Mouse (Mus musculus) gastrocnemius, postnatal 25 days (tissue): Measurements from ENCODE around the gene Cox4i2. TPM values are rescaled to one million over a fixed set of nuclear protein-coding genes. Genes with fewer than 3 reads are reported as not detected.

Experiments
- DNase-seq: peaks from one replicate; pipeline ENCODE4 v3.0.0; 2022
- total RNA-seq, 2 experiments: library from RNA; stranded (reverse); gene quantifications; 1 replicate in 1 of 2; 2 replicates in 1 of 2; pipeline ENCODE4 v1.2.3; 2021

Gene Cox4i2
- total RNA-seq, 2 experiments from 2014 or later = 2.2 to 2.7 TPM

DNA sequence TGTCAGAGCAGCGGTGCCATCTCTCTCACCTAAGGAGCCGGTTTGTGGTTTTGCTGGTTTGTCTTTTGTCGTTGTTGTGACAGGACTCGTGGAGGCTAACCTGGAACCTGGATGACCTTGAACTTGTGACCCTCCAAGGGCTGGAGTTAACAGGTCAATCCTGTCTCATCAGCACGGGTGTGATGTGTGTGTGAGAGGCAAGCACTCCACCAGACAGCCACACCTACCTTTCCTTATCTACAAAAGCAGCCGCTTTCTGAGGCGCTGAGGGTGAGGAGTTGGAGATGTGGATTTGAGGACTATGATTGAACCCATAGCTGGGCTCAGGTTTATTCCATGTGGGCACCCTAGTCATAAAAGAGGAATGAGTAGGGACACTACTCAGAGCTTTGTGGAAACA, 15.7 kb downstream of the Cox4i2 start:
- no peak for DNase-seq

DNA sequence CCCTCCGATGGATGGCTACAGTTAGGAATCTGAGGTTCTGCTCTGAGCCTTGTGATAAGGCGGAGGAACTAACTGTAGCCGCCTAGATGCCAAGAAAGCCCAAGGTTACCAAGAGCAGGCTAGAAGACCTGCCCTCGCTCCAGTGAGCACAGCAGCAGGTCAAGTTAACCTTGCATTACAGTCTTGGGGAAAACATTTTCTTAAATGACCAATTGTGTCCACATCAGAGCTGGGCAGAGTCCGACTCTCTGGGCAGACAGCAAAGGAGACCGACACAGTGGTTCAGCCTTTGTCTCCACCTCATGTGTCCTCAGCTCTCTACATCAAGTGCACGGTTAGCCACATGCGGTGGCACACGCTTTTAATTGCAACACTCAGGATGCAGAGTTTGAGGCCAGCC, 17.6 kb downstream of the Cox4i2 start:
- DNase-seq = no peak

DNA sequence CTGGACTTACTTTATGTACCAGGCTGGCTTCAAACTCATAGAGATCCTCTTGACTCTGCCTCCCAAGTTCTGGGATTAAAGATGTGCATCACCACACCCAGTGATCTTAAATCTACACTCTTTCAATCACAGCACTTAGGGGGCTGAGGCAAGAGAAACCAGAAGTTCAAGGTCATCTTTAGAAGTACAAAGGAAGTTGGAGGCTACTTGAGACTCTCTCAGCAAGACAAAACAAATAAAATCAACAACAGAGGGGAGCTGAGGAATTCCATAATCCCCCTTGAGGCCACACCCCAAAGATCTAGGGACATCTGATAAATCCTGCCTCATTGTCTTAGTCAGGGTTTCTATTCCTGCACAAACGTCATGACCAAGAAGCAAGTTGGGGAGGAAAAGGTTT, 18.3 kb downstream of the Cox4i2 start:
- DNase-seq = no peak

DNA sequence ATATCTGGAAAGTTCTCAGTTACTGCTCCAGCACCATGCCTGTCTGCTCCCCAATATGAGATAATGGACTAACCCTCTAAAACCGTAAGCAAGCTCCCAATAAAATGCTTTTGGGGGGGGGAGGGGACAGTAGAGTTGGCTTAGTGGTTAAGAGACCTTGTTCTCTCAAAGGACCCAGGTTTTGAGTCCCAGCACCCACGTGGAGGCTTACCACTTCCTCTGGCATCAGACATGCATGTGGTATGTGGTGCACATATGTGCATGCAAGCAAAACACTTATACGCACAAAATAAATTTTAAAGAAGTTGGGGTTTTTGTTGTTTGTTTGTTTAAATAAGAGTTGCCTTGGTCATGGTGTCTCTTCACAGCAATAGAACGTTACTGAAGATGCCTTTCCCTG, 21.4 kb downstream of the Cox4i2 start:
- DNase-seq = no peak

DNA sequence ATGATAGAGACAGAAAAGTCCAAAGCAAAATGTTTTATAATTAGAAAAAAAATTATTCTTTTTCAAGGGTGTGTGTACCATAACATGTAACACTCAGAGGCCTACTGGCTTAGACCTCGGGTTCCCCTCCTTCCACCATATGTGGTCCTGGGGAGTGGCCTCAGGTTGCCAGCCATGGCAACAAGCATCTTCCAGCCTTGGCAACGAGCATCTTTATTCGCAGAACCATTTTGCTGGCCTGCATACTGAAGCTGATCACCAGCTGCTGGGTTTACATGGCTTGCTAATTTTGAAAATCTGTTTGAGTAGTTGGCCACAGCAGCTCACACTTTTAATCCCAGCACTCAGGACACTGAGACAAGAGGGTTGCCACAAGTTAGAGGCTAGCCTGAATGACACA, 22.0 kb downstream of the Cox4i2 start:
- no peak for DNase-seq

DNA sequence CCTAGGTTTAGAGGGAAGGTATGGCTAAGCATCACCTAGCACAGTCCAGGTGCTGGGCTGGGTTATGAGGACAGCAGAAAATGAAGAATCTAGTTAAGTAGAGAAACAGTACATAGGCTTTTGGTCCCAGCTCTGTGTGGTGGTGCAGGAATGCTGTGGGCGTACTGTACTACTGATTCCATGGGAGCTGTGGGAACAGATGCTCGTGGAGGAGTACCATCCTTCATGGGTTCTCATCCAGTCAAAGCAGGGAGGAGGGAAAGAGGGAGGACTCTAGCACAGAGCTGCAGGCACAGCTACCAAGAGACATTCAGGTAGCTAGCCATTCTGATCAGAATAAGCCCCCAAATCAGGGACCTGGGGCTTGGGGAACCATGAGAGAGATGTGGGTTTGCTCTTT, 22.5 kb downstream of the Cox4i2 start:
- no peak for DNase-seq

DNA sequence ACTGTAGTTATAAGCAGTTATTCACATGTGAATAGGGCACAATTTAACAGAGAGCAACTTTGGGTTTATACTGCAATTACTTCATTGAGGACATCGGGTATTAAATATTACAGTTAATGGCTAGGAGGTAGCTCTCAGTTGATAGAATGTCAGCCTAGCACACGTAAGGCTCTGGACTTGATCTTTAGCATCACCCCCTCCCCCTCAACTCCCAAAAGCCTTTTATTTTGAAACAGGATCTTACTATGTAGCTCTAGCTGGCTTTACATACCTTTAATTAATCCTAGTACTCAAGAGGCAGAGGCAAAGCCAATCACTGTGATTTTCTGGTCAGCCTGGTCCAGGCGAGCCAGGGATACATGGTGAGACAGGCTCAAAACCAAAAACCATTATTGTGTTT, 23.1 kb downstream of the Cox4i2 start:
- DNase-seq = no peak

DNA sequence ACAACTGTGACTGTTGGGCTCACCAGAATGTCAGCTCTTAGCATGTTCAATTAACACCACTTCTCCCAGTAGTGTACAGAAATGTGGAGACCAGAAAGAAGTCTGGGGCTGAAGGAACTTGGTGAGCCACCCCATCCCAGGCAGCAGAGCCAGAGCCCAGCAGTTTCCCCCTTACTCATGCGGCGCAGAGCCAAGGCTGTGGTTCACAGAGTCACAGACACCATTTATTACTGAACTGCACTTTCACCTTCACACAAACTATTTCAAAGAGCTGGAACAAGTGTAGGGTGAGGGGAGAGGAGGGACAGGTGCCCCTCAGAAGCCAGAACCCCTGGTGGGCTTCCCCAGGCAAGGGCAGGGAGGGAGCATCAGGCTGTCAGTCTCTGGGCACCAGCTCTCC, 26.5 kb downstream of the Cox4i2 start:
- no peak for DNase-seq

DNA sequence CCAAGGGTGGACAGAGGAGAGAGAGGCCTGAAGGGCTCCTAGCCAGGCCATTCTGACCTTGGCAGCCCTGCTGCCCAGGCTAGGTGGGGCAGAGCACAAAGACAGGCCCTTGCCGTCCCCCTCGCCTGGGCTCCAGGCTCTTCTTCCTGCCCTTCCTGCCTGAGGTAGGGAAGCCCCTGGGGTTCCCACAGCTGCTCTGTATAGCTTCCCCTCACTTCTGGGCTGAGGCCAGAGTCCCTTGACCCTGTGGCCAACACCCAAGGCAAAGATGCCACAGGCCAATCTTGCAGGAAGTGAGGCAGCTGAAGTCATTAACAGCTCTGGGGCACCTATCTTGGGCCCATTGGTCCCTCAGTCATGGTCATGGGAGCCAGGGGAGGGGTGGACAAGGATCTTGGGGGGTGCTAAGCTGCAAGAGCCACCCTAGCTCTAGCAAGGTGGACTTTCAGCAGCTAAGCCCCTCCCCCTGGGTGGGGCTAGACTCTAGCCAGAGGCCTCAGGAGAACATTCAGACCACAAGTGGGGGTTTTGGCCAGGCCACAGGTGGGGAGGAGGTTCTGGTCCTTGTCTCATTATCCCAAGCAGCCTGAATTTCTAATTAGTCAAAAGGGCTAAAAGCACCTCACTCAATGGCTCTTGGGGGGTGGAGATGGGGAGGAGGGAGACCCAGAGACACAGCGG, 27.2 kb downstream of the Cox4i2 start:
- peak; percentile 38 for DNase-seq

DNA sequence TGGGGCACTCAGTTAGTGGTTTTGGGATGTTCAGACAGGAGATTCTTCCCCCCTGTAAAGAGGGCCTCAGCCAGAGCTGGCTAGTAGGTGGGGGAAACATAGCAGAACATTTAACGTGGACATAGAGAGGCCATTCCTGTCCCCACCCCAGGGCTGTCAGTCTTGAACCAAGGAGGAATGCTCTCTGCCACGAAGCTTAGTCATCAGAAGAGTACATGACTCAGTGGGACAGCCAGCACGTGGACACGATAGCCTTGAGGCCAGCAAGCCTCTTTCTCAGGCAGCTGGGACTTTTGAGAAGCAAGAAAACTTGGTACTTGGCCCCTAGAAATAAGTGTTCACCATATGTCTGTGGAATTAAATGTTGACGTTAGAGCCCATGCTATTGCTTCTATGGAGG, 28.7 kb downstream of the Cox4i2 start:
- DNase-seq = no peak

DNA sequence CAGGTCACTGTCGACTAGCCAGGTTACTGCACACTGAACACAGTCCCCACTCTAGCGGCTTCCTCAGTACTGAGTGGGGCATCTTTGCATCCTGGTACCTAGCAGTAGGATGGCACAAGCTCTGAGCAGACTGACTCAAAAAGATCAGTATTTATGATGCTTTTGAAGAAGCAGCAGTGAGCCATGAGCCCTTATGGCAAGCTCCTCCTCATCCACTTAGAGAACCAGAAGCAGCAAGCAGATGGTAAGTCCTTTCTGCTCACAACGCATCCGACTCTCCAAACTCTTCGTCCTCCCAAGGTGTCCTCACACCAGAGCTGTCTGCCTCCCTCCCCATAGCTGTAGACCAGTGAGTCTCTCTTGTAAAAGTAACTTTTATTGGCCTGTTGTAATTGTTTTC, 29.3 kb downstream of the Cox4i2 start:
- DNase-seq = no peak

DNA sequence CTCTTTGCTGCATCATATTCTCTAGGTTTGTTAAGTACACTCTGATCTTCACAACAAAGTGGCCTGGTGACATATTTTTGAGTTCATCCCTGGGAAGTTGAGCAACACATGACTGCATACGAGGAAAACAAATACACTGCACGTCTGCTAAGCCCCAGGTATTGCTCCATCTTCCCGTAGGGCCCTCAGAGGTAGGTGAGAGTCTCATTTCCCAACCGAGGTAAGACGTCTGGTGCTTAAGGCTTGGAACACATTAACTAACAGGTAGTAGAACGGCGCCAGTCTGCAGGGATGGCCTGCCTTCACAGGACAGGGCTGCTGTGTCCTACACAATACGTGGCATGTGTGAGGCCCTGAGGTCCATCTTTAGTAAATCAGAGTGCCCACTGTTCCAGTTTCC, 30.7 kb downstream of the Cox4i2 start:
- DNase-seq = no peak

DNA sequence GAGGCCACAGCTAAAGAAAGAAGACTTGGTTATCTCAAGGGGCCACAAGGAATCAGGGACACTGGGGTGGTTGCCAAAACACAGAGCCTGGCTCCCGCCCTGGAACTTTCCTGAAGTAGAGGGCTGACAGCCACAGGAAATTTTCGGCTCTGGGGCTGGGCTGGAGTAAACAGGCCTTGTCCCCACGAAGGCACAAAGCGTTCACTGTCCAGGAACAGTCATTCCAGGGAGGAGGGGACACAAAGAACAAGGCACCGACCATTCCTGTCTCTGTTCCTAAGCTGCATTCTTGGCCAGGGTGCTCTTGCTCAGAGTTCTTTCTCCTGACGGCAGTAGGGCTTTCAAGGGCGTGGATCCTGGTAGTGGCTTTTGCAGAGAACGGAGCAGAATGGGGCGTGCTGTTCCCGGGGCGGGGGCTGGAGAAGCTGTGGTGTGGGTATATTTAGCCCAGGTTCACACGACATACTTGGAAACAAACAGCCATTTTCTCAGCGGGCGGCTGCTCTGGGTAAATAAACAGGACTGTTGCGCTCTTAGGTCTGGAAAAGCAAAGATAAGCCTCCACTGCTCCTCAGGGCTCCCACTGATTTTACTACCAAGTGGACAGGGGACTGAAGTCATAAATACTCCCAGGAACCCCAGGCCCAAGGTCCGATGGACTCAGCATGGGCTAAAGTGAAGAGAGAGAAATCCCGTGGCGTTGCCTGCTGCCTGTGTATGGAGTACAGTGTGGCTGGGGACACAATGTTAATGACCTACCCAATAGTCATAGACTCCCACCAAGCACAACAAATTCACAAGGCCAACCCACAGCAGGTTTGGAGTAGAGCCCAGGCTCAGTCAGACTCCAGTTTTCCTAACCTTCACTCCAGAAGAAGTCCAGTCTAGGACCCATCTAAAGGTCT, 31.7 kb downstream of the Cox4i2 start:
- peak; percentile 89 for DNase-seq

DNA sequence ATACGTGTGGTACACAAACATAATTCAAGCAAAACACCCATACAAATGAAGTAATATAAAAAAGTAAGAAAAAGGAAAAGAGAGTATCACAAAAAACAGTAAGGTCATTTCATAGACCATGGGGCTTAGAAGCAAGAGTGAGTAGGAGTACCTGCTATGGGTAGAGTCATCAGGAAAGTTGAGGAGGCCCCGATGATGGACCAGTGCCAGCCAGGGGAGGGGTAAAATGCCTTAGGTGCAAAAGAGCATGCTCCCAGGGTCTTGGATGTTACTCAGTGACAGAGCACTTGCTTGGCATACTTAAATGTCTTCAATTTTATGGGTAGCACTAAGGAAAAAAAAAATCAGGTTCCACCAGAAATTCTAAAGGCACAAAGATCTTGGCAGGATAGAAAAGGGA, 33.2 kb downstream of the Cox4i2 start:
- DNase-seq = no peak

DNA sequence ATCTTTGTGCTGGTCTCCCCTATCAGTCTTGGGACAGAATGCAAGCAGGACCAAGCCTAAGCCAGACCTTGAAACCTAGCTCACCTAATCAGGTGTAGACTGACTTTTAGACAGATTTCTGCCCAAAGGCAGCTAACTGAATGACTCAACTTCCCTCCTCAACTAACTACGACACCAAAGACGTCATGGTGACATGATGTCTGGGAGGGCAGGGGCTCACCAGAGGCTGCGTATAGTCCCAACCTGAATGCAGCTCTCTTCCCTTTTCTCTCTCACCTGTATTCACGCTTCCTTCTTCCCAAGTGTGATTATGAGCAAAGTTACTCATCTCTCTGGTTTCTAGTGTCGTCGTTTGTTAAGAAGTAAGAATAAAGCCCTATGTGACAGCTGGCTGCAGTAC, 33.6 kb downstream of the Cox4i2 start:
- no peak for DNase-seq

DNA sequence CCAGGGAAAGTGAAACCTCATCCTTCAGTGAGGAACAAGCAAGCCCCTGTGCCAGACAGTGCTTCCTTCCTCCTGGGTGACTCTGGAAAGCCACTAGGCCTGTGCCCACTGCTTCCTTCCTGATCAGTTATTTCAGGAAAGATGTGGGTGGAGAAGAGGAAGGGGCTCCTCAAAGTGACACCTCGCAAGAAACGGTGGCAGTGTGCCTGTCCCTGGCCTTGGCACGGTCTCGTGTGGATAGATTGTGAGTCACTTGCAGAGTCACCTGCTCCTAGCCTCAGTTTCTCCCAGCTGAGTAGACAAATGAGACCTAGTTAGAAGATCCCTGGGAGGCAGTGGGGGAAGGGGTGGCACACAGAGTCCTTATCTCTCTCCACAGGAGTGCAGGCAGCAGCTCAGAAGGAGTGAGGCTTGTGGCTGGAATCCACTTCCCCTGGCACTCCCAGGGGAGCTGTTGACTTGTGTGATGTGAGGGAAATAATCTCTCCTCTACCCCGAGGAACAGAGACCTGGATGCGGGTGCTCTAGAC, 35.0 kb downstream of the Cox4i2 start:
- peak; percentile 37 for DNase-seq

DNA sequence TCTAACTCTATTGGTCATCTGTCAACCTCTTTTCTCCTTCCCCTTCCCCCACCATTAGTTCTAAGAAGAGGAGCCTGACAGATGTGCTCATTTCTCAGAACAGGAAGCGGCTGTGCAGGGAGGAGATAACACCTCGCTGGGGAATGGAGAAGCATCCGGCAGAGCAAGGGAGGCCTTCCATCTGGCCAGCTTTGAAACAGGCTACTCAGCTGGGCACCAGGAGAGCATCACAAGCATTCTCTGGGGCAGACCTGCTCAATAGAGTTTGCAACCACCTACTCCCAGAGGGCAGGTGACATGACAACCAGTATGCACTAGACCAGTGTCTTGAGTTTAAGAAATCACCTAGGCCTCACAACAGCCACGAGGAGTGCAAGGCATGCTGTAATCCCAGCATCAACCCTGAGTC, 35.6 kb downstream of the Cox4i2 start:
- peak; percentile 42 for DNase-seq

DNA sequence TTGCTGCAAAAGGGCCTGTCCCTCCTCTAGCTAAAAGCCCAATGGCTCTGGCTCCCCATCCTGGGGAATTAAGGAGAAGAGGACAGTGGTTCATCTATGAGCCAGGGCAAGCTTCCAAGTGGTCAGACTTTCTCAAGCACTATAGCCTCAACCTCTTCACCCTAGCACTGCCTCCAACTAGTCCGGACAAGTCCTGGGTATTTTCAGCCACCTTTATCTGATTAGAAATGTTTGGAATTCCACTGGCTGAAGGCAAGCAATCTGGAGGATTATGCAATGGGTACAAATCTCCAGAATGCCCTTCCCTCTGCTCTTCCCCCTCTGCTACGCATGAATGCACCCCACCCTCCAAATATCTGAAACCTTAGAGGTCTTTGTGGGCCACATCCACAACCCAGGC, 38.5 kb downstream of the Cox4i2 start:
- DNase-seq = no peak

DNA sequence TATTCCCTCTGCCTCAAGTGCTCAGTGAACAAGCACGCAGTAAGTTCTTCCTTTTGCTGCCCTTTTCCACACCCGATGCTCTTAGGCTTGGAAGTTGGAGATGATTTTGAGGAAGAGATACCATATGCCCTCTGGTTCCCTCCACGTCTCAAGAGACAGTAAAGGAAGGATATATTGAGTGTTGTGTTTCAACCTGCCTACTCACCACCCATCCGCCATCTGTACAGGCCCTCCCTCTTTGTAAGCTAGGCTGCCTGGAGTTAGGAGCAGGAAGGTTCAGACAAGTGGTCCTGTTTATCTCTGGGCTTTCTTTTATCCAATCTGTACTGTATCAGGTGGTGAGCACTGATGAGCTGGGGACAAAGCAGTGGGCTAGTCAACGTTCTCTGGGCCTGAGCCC, 39.4 kb downstream of the Cox4i2 start:
- no peak for DNase-seq

DNA sequence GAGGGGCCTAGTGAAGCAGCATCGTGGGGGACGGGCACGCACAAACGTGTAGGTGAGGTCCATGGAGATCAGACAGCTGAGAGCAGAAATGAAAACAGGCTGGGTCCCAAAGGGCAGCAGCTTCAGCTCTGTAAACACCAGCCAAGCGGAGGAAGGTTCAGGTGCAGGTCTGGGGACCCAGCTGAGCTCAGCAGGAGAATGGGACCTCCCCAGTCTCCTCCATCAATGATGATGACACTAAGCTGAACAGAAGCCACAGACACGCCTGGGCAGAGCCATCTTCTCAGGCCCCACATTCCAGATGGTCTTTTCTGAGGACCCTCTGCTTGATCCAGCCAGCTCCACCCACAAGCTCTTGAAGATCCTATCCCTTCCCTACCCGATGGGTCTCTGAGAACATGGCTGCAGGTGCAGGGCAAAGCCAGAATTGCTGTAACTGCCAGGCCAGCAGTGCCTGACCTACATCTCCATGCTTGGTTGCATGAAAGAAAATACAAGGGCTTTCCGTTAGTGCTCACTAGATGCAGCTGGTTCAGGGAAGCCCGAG, 40.4 kb downstream of the Cox4i2 start:
- DNase-seq = no peak

DNA sequence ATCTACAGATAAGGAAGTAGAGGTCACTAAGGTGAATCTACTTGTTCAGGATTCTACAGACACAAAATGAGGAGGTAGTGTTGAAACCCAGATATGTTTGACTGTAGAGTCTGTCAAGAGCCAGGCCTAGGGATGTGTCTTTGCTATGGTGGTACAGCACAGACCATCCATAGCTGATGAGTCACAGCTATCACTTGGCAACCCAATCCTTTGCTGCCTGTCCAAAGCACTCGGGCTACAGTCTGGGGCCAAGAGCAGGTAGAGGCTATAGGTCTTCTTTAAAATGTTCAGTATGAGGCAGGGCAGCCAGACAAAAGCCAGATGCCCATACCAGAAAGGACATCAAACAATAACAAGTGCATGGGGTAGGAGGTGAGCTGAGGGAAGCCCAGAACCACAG, 43.6 kb downstream of the Cox4i2 start:
- DNase-seq = no peak

DNA sequence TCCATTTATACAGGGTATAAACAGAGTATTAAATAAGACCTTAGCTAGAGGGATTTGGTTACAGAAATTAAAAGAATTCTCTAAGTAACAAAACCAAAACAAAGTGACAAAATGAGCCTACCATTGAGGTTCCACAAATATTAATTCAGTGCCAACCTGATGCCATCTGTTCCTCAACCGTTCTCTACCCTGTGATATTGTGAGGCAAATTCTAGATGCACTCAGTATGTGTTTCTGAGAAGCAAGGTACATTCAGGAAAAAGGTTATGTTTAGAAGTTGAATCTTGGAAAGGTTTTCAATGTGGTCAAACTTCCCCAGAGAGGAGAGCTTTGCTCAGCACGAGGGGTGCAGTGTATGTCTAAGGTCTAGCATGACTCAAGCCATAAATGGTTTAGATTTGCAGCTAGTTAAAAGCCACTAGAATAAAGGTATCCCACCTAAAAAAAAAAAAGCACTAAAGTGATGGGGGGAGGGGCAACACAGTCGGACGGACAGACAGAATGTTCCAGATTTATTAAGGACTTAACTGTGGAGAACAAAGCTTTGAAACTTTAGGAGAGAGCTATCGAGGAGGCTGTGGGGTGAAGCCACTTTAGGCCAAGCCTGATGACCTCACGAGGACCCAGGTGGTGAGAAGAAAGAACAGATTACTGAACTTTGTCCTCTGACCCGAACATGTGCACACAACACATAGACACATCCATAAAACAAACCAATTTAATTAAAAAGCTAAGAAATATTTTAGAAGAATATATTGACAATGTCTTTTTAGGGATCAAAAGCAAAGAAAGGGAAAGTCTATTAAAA, 46.2 kb downstream of the Cox4i2 start:
- DNase-seq = no peak

DNA sequence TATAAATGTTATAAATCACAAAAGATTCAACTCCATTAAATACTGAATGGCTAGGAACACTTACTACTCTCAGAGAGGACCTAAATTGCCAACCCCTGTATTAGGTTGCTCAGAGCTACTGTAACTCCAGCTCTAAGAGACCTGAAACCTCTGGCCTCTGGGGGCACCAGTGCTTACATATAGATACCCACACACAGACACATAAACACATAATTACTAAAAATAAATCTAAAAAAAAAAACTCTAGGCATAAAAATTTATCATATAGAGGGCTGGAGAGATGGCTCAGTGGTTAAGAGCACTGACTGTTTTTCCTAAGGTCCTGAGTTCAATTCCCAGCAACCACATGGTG, 46.8 kb downstream of the Cox4i2 start:
- no peak for DNase-seq
